Mouse (Mus musculus) neural tube, embryonic 15.5 days (tissue): ENCODE data around the gene Lsm6. TPM values are rescaled to one million over a fixed set of nuclear protein-coding genes. Genes with fewer than 3 reads are reported as not detected.

Source experiments
- ATAC-seq: fragments of 200-750 bp; cut with Nextera tagmentation; 2 replicates; pipeline ENCODE4 v1.8.0; 2017; ENCODE audit warnings: mild to moderate bottlenecking, moderate TSS enrichment, moderate library complexity; ENCODE audit not compliant: low FRiP score
- H3K27ac ChIP-seq: fragments of 300-500 bp; sonication (generic); replicated peaks from 2 replicates; pipeline ENCODE4 v1.5.1; 2015; ENCODE audit warnings: mild to moderate bottlenecking, inconsistent platforms
- H3K27me3 ChIP-seq: fragments of 300-500 bp; sonication (generic); replicated peaks from 2 replicates; pipeline ENCODE4 v1.6.1; 2015; ENCODE audit warnings: inconsistent platforms
- H3K36me3 ChIP-seq: fragments of 300-500 bp; sonication (generic); 2 replicates; pipeline ENCODE4 v1.6.1; 2015; ENCODE audit warnings: inconsistent platforms
- H3K4me1 ChIP-seq: fragments of 300-500 bp; sonication (generic); 2 replicates; pipeline ENCODE4 v1.6.1; 2015; ENCODE audit warnings: inconsistent platforms
- H3K4me2 ChIP-seq: fragments of 300-500 bp; sonication (generic); 2 replicates; pipeline ENCODE4 v1.6.1; 2015; ENCODE audit warnings: inconsistent platforms, mild to moderate bottlenecking, moderate library complexity
- H3K4me3 ChIP-seq: fragments of 300-500 bp; sonication (generic); replicated peaks from 2 replicates; pipeline ENCODE4 v1.5.1; 2015; ENCODE audit warnings: mild to moderate bottlenecking, inconsistent platforms
- H3K9ac ChIP-seq: fragments of 300-500 bp; sonication (generic); replicated peaks from 2 replicates; pipeline ENCODE4 v1.6.1; 2015; ENCODE audit warnings: mild to moderate bottlenecking, inconsistent platforms
- H3K9me3 ChIP-seq: fragments of 300-500 bp; sonication (generic); replicated peaks from 2 replicates; pipeline ENCODE4 v1.6.1; 2016; ENCODE audit warnings: inconsistent platforms
- WGBS: fragments of 180-500 bp; shearing (Covaris S2); methylation state at CpG from one replicate; pipeline ENCODE4 v1.1.7; 2015; ENCODE audit warnings: mixed read lengths; 5-methylcytosine and 5-hydroxymethylcytosine counted together
- polyA plus RNA-seq: library from polyadenylated mRNA; unstranded; fragments of >200 nt; fragmentation: Nextera tagmentation; extraction: Ambion mirVana; gene quantifications from 2 replicates; pipeline ENCODE4 v1.2.1, GENCODE M21; 2015

The Lsm6 gene
- polyA plus RNA-seq, 1 experiment from 2014 or later = 140 TPM

DNA sequence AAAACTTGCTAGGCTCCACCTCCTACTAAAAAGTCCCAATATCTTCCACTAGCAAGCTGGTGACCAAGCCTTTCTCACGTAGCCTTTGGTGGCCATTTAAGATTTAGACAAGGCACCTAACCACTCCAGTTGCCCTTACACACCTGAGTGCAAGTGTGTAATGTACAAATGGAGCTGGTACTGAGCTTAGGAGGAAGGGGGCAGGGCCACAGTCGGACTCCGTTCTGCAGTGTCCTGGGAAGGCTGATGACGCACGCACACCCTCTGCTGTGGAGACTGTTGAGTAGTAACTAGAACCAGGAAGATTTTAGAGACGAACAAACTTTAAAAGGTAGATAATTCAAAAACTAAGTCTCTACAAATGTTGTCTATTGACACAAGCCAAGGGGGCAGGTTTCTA lies 19.7 kb downstream of the Lsm6 start:
- Histone ChIP-seq H3K27me3 (no peaks in the 10 kb centered on the region), H3K27ac (no peak overlapping the region), H3K9me3 (no peaks in the 10 kb centered on the region), H3K36me3 (peaks cover 15% of the 10 kb centered on the region), H3K4me3 (no peak overlapping the region), H3K9ac (no peak overlapping the region), H3K4me2 (no peak overlapping the region), H3K4me1 (no peaks in the 10 kb centered on the region)
- WGBS = 97% methylated on average over 6 of the region's 6 CpGs
- no peak for ATAC-seq

DNA sequence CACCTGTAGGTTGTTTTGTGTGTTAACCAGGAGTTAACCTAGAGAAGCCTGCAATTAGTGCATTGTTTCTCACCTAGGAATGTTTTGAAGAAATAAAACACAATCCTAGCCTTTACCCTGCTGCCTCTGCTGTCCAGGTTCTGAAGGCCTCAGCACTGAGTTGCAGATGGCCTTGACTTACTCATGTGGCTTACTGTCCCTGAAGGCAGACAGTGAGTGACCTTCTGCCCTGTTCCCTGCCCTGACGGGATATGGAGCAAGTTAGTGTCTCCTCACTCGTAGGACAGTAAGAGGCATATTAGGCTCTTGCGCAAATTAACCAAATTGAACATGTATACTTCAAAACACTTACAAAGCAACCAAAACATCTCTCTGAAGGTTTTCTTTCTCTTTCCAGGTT lies 22.3 kb downstream of the Lsm6 start:
- H3K27ac ChIP-seq = no peak overlapping the region
- no peak overlapping the region for H3K4me2 ChIP-seq
- H3K4me1 ChIP-seq = no peaks in the 10 kb centered on the region
- H3K9ac ChIP-seq = no peak overlapping the region
- no peaks in the 10 kb centered on the region for H3K9me3 ChIP-seq
- H3K4me3 ChIP-seq = no peak overlapping the region
- no peaks in the 10 kb centered on the region for H3K36me3 ChIP-seq
- H3K27me3 ChIP-seq = no peaks in the 10 kb centered on the region
- ATAC-seq = no peak
- WGBS = 93% methylated on average over 3 of the region's 3 CpGs

DNA sequence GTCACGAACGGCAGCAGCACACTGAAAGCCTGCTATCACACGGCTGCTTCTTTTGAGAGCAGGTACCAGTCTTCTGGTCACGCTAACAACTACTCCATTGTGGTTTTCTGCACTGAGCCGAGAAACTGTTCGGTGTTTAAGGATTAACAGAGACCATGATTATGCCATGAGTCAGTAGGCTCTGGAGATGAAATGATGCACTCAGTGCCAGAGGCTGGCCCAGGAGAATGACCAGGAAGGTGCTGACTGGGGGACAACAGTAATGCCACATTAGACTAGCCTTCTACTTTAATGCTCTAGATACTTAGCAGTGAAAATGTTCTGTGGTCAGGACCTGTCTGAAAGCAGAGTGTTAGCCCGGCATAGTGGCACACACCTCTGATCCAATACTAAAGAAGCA lies 23.0 kb downstream of the Lsm6 start:
- no peak for ATAC-seq
- H3K4me3 ChIP-seq = no peak overlapping the region
- H3K27ac ChIP-seq = no peak overlapping the region
- 85% methylated on average over 7 of the region's 7 CpGs for WGBS
- no peak overlapping the region for H3K4me2 ChIP-seq
- no peak overlapping the region for H3K9ac ChIP-seq
- H3K9me3 ChIP-seq = no peaks in the 10 kb centered on the region
- no peaks in the 10 kb centered on the region for H3K4me1 ChIP-seq
- no peaks in the 10 kb centered on the region for H3K36me3 ChIP-seq
- H3K27me3 ChIP-seq = no peaks in the 10 kb centered on the region

DNA sequence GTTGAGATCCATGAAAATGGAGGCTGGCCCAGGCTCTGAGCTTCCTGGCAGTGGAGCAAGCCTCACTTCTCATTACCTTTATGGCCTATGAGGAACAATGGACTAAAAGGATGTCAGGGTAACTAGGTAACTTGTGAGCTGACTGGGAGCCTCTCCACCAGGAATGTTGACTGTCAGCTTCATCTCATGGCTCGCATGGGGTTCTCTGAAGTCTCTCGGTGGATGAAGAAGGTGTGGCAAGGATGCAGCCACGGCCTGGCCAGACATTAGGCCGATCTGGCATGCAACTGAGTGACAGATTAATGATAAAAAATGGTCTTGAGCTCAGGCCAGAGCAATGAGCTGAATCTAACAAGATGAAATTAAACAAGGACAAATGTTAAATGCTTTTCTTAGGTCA lies 27.7 kb downstream of the Lsm6 start:
- no peaks in the 10 kb centered on the region for H3K4me1 ChIP-seq
- no peak overlapping the region for H3K27ac ChIP-seq
- no peaks in the 10 kb centered on the region for H3K9me3 ChIP-seq
- H3K9ac ChIP-seq = no peak overlapping the region
- H3K27me3 ChIP-seq = no peaks in the 10 kb centered on the region
- H3K36me3 ChIP-seq = no peaks in the 10 kb centered on the region
- ATAC-seq = no peak
- no peak overlapping the region for H3K4me2 ChIP-seq
- 75% methylated on average over 4 of the region's 4 CpGs for WGBS
- H3K4me3 ChIP-seq = no peak overlapping the region

DNA sequence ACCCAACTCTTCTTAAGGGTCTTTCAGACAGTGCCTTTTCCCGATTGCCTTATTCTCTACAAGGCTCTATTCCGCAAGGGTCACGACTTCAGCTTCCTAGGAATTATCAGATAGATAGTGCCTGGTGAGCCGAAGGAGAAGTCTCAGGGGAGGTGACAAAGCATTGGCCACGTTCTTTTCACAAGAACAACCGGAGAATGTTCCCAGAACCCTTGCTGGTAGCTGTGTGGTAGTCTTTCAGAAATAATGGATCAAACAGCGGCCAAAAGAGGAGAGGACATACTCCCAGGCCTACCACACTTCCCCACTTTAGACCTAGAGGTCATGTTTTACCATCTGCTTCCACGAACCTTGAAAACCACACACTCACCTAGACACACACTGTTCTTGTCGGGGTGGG lies 44.1 kb downstream of the Lsm6 start:
- 92% methylated on average over 9 of the region's 9 CpGs for WGBS
- Histone ChIP-seq H3K4me1 (no peaks in the 10 kb centered on the region), H3K9me3 (no peaks in the 10 kb centered on the region), H3K27me3 (no peaks in the 10 kb centered on the region), H3K9ac (no peak overlapping the region), H3K27ac (no peak overlapping the region), H3K4me2 (no peak overlapping the region), H3K4me3 (no peak overlapping the region), H3K36me3 (no peaks in the 10 kb centered on the region)
- no peak for ATAC-seq

DNA sequence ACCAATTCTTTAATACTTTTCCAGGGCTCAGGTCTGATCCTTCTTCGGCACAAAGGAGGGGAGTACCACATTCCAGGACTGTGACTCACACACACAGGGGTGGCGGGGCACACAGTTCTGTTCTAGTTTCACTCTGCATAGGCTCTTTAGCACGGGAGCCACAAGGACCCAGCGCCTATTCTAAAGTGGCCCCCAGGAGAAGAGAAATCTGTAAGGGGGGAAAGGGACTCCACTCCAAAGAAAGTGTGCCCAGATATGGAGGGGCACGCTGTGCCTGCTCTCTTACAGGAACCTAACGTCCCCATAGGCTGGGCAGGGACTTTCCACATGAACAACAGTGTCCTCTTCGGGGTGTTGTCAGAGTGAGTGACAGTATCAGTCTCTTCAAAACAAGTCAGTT lies 49.7 kb downstream of the Lsm6 start:
- no peak overlapping the region for H3K4me3 ChIP-seq
- no peaks in the 10 kb centered on the region for H3K4me1 ChIP-seq
- no peaks in the 10 kb centered on the region for H3K9me3 ChIP-seq
- 84% methylated on average over 7 of the region's 7 CpGs for WGBS
- H3K27ac ChIP-seq = no peak overlapping the region
- no peaks in the 10 kb centered on the region for H3K27me3 ChIP-seq
- no peak for ATAC-seq
- H3K4me2 ChIP-seq = no peak overlapping the region
- H3K36me3 ChIP-seq = no peaks in the 10 kb centered on the region
- H3K9ac ChIP-seq = no peak overlapping the region

DNA sequence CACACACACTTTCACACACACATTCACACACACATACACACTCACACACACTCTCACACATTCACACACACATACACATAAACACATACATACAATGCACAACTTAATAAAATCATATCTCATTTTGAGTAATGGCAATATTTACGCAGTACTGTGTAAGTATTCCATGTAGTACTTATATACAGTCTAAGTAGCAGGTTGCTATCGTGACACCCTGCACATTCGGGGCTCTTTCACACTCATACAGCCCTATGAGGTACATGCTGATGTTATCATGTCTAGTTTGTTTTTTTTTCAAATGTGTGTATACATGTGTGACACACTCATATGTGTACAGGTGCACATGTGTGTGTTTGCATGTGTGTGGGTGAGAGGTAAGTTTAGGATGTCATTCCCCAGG lies 50.4 kb downstream of the Lsm6 start:
- Histone ChIP-seq H3K27ac (no peak overlapping the region), H3K4me3 (no peak overlapping the region), H3K36me3 (no peaks in the 10 kb centered on the region), H3K27me3 (no peaks in the 10 kb centered on the region), H3K9ac (no peak overlapping the region), H3K9me3 (no peaks in the 10 kb centered on the region), H3K4me1 (no peaks in the 10 kb centered on the region), H3K4me2 (no peak overlapping the region)
- no peak for ATAC-seq
- WGBS = 96% methylated on average over 3 of the region's 3 CpGs

DNA sequence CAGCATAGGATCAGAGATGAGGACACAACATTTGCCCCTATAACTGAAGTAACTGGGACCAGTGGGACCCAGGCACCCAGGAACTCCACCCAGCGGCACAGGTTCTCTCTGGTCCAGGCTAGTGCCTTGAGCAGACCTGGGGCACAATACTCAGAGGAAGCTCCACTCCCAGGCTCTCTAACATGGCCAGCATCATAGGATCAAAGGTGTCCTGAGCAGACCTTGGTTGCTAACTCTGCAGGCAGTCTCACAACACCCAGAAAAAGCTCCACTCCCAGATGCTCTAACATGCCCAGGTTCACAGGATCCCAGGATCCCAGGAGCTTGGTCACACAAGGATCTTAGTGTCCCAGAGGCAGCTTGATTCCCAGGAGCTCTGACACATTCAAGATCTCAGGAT lies 55.4 kb downstream of the Lsm6 start:
- Histone ChIP-seq H3K4me2 (no peak overlapping the region), H3K27ac (no peak overlapping the region), H3K9ac (no peak overlapping the region), H3K4me1 (no peaks in the 10 kb centered on the region), H3K9me3 (no peaks in the 10 kb centered on the region), H3K27me3 (no peaks in the 10 kb centered on the region), H3K36me3 (no peaks in the 10 kb centered on the region), H3K4me3 (no peak overlapping the region)
- WGBS = 100% methylated on average over 1 of the region's 1 CpGs
- no peak for ATAC-seq

DNA sequence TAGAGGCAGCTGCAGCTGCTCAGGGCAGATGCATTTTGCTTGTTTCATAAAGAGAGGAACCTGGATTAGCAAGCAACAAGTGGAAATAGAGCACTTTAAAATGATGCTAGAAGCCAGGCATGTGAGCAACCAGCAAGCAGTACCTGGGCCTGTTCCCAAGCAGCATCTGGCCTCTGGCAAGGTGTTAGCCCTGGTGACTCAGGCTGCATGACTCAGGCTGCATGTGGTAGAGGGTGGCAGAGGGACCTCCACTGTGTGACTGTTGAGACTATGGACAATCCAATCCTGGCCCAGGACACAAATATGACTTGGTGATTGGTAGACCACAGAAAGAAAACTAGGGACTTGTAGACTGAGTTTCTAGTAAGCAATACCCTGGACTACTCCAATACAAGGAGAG lies 56.0 kb downstream of the Lsm6 start:
- Histone ChIP-seq H3K27me3 (no peaks in the 10 kb centered on the region), H3K9me3 (no peaks in the 10 kb centered on the region), H3K27ac (no peak overlapping the region), H3K4me2 (no peak overlapping the region), H3K36me3 (no peaks in the 10 kb centered on the region), H3K9ac (no peak overlapping the region), H3K4me1 (no peaks in the 10 kb centered on the region), H3K4me3 (no peak overlapping the region)
- ATAC-seq = no peak

- no peaks in the 10 kb centered on the region for H3K4me1 ChIP-seq
- no peak overlapping the region for H3K27ac ChIP-seq
- H3K4me3 ChIP-seq = no peak overlapping the region
- H3K4me2 ChIP-seq = no peak overlapping the region
- ATAC-seq = no peak
- H3K36me3 ChIP-seq = no peaks in the 10 kb centered on the region
- H3K27me3 ChIP-seq = no peaks in the 10 kb centered on the region
- H3K9me3 ChIP-seq = no peaks in the 10 kb centered on the region
- no peak overlapping the region for H3K9ac ChIP-seq
Measured at GRCm38 (mm10) chr8:78759139-78759538, 61.8 kb downstream of the Lsm6 start.

- WGBS = 78% methylated on average over 4 of the region's 4 CpGs
- no peak overlapping the region for H3K4me3 ChIP-seq
- no peak for ATAC-seq
- H3K9me3 ChIP-seq = no peaks in the 10 kb centered on the region
- no peak overlapping the region for H3K9ac ChIP-seq
- no peaks in the 10 kb centered on the region for H3K36me3 ChIP-seq
- H3K27ac ChIP-seq = no peak overlapping the region
- no peak overlapping the region for H3K4me2 ChIP-seq
- H3K4me1 ChIP-seq = no peaks in the 10 kb centered on the region
- H3K27me3 ChIP-seq = no peaks in the 10 kb centered on the region
Measured at GRCm38 (mm10) chr8:78754986-78755385, 66.0 kb downstream of the Lsm6 start.
